Mouse (Mus musculus): ENCODE measurements around the gene Muc5b.

Gene Muc5b

DNA sequence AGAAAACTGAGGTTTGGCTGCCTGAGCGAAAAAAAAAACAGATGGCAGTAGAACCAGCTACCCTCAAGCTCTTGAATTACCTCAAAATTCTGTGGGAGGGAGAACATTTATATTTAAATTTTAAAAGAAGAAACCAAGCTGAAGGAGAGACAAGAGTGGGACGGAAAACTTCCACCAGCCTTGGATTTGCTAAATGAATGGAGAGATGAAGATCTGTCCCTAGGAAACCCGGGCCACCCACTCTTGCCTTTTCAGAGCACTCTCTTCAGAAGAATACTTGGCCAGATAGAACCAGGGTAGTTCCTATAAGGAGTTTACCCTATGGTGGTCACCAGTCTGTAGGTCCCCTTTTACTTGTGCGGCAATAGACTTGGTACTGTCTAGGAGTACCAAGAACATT is 63.9 kb downstream of the Muc5b start:
- DNase-seq (ENCODE audit: low spot score): no peak

DNA sequence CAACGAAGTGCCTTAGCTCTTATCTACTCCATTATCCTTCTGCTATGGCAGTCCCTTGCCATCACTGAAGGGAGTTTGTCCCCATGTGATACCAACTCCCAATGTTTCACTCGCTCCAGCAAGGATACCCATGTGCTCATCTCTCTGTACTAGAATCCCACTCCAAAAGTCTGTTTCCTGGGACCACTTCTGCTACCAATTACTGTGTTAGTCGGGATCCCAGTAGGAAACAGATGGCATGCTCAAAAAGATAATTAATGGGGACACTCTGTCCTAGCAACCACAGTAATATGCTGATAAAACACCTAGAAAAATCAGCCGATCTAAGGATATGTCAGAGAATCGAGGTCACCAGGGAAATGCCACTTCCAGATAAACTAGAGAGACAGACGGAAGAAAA is 69.7 kb downstream of the Muc5b start:
- DNase-seq (ENCODE audit: low spot score): peak; percentile 36

DNA sequence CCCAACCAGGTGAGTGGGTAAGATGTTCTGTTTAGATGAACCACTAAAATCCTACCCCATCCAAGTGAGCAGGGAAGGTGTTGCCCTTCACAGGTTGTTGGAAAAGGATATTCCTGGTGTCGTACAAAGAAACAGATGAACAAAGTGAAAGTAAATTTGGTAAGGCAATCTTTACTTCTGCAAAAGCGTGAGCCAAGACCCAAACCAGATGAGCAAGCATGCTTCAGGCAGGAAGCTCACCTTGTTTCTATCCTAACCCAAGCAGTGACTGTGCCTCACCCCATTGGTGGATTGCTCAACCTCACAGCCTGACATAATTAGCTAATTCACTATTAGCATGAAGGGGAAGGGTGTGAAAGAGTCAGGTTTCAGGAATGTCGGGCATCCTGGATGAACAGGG is 72.4 kb downstream of the Muc5b start:
- no peak for DNase-seq (ENCODE audit: low spot score)

DNA sequence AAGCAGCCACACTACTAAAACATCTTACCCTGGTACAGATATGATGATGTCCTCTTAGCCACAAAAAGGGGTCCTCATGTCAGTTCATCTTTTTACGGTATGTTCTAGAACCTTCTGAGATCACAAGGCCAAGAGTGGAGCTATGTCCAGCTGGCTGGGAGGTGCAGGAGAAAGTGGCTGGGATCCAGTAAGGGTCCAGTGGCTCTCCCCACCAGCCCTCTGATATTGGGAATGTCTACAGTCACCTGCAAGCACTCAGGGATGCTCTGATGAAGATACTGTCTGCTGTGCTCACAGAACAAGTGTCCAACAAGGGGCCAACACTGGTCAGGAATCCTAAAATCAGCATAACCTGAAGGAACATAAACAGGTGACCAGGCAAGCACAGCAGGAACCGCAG is 79.5 kb downstream of the Muc5b start, which contains the start of gene Tollip:
Gene Tollip (minus strand): TSS at position 101 of the 400 bp plus-strand sequence.
- DNase-seq (ENCODE audit: low spot score): no peak

All from layer of hippocampus, adult 9-10 months (tissue).